Mouse (Mus musculus) skeletal muscle tissue, adult 2 months (tissue): ENCODE data around the gene Gm20388.
"Not testable (repeated sequence)": the region's sequence is repeated elsewhere in the genome, so short reads cannot be mapped to it uniquely, and the experiment has no call there.

Experiments
- DNase-seq: peaks from one replicate; pipeline ENCODE4 v3.0.0-alpha.2; 2012; ENCODE audit warnings: low read depth, low spot score

The Gm20388 gene

DNA sequence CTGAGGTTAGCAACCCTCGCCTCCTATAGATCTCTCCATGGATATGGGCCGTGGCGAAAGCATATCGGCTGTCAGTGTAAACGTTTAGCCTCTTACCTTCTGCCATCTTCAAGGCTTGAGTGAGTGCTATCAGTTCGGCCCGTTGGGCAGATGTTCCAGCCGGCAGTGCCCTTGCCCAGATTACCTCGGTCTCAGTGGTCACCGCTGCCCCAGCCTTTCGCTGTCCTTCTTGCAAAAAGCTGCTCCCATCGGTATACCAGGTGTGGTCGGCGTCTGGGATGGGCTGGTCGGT, 3519.0 kb downstream of the Gm20388 start:
- DNase-seq = not testable (repeated sequence)

DNA sequence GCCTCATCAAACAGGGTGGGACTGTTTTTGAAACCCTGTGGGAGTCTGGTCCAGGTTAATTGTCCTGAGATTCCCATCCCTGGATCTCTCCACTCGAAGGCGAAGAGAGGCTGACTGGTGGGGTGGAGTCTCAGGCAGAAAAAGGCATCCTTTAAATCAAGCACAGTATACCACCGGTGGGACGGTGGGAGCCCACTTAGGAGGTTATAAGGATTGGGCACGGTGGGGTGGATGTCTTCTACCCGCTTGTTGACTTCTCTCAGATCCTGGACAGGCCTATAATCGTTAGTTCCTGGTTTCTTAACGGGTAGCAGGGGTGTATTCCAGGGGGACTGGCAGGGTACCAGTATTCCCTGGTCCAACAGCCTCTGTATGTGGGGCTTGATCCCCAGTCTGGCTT, 3520.3 kb downstream of the Gm20388 start:
- DNase-seq = not testable (repeated sequence)

DNA sequence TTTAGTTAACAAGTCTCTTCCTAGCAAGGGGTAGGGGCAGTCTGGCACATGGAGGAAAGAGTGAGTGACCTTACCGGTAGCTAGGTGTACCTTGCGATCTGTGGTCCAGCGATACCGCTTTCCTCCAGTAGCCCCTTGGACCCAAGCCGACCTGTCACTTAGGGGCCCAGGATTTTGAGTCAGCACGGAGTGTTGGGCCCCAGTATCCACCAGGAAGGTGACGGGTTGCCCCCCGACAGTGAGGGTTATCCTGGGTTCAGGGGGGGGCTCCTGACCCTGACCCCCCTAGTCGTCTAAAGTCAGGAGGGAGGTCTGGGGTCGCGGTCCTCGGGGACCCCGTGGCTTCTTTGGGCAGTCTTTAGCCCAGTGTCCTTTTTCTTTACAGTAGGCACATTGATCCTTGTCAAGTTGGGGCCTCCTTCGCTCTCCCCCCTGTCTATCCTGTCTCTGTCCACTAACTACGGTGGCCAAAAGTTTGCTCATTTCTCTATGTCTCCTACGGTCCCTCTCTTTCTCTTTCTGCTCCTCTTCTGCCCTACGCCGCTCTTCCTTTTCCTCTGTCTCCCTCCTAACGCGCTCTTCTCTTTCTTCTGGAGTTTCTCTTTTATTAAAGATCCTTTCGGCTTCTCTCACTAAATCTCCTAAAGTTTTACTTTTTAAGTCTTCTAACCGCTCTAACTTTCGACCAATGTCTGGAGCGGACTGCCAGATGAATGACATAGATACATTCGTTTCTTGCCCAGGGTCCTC, 3521.2 kb downstream of the Gm20388 start:
- DNase-seq = no peak

DNA sequence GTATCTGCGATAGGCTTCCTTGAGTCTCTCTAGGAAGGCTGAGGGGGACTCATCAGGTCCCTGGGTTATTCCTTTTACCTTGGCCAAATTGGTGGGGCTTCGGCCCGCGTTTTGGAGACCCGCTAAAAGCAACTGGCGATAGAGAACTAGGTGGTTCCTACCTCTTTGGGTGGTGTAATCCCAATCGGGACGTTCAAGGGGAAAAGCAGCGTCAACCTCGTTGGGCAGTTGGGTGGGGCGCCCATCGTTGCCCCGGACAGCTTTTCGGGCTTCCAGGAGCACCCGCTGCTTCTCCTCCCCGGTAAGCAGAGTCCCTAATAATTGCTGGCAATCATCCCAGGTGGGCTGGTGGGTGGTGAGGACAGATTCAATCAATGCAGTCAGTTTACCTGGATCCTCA, 3521.7 kb downstream of the Gm20388 start:
- no peak for DNase-seq

DNA sequence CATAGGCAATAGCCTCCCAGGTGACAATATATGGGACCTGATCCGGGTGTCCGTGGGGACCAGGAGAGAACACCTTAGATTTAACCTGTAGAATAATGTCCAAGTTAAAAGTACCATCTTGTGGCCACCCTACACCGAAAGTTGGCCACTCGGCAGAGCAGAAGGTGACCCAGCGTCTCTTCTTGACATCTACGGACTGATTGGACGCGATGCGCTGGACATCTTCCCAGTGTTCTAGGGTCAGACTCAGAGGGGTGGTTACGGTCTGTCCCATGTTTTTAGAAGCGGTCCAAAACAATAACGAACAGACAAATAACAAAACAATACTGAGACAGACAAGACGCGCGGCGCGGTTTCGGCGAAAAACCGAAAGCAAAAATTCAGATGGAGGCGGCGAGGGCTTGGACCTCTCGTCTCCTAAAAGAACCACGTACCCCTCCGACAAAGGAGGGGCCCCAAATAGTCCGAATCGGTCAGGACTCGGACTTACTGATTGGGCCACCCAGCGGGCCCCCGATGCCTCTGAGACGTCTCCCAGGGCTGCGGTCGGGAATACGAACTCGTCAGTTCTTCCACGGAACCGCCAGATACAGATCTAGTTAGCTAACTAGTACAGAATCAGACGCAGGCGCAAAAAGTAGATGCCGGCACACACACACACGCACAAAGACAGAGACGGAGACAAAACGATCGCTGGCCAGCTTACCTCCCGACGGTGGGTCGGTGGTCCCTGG, 3522.8 kb downstream of the Gm20388 start:
- DNase-seq = not testable (repeated sequence)

DNA sequence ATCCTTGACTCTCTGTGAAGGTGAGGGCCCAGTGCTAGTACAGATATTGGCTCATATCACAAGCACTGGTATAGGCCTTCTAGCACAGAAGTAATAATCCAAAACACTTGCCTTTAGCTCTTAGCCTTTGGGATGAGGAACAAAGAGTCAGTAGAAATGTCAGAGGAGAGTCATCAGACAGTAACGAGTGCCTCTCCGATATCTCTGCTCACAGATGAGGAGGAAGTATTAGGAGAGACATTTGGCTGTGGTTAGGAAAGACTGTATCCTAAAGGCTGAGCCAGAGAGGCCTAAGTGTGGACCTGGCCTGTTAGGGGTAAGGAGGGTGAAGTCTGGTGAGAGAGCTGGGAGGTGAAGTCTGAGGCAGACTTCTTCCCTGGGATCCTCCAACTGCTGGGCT, 3531.1 kb downstream of the Gm20388 start:
- DNase-seq = no peak

DNA sequence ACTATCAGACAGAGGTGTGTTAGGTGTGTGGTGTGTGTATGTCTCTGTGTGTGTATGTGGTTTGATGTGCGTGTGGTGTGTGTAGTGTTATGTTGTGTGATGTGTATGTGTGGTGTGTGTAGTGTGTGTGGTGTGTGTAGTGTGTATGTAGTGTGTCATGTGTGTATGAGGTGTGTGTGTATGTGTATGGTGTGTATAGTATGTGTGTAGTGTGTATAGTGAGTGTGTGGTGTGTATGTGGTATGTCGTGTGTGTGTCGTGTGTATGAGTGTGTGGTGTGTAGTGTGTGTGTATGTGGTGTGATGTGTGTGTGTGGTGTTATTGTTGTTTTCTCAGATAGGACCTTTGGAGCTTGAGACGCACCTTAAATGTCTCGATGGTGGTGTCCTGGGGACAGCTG, 3531.7 kb downstream of the Gm20388 start:
- DNase-seq = no peak

DNA sequence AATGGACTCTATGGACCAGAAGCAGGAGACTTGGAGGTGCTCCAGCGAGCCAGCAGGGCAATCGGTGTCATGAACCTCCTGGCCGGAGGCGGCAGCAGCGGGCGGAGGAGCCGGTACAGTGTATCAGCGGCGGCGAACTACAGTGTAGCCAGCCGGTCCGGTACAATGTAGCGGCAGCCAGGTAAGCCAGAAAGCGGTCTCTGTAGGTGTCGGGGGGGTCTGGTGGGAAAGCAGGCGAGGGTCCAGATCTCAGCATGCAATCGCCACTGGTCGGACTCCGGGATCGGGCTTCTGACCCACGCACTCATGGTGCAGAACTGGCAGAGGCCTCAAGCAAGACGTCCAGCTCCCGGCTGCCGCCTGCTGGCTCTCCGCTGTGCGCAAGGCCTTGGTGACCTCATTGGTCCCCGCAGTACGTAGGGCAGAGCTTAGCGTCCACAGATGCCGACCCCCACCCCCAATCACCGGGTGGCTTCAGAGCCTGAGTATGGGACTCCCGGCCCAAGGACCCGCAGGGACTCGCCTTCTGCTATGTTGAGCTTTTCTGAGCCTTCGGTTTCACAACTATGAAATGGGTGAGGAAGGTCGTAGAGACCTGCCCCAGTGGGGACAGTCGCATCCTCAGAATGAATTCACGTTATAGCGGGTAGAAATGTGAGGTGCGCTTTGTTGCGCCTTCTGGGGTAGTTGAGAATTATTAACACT, 3532.4 kb downstream of the Gm20388 start:
- peak; percentile 77 for DNase-seq

DNA sequence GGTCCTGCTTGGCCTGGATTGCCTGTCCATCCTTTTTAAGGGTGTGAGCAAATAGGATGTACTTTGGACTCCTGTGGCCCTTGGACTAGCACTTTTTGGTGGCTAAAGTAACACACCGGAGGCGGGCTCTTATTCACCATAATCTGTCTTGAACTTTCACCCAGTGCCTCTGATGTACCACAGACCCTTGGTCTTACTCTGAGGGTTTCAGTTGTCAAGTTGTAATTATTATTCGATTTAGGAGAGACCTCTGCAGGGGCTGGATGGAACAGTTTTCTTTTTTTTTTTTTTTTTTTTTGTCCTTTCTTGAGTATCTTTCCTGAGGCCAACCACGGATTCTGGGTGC, 3532.9 kb downstream of the Gm20388 start:
- DNase-seq = no peak

DNA sequence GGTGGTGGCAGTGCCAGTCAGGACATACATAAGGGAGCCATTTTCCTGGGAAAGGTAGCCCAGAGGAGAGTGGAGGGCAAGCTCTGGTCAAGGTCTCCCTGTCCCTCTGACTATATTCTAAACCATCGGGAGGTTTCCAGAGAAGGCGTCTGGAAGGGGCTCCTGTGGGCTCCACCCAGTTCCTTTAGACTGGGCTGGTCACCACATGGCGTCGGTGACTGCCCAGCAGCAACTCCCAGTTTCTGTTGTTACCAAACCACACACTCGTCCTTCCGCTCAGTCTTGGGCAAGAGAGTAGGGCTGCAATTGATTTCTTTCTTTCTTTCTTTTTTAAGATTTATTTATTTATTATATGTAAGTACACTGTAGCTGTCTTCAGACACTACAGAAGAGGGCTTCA, 3533.5 kb downstream of the Gm20388 start:
- DNase-seq = no peak

DNA sequence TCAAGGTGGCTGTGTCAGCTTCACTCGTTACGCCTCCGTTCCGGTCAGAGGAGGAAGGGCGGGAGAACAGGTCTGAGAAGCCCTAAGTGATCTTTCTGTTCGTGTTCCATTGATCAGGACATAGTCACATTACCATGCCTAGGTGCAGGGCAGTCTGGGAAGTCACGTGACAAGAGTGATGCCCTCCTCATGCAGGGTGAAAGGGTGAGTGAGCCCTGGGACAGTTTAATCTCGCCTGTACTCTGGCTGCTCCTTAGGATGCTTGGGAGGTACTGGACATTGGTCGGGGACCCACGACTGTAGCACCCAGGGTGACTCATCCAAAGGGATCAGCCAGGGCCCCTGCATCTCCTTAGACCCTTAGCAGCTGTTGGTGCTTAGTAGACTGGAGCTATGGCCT, 3535.3 kb downstream of the Gm20388 start:
- DNase-seq = no peak

DNA sequence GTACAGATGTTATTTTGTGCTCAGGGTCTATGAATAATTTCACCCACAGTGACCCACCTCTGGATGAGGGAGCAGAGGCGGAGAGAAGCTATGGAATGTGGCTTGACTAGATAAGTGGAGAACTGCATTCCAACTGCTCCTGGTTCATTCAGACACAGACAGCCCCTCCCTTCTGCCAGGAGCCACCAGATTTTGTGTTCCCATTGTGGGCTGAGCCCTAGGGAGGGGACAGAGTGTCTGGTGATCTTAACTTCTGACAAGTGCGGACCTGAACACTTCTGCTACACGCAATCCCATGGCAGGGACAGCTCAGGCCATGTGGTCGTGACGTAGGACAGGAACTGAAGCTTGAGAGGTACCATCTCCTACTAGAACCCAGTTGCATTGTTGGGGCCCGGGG, 3536.2 kb downstream of the Gm20388 start:
- no peak for DNase-seq

DNA sequence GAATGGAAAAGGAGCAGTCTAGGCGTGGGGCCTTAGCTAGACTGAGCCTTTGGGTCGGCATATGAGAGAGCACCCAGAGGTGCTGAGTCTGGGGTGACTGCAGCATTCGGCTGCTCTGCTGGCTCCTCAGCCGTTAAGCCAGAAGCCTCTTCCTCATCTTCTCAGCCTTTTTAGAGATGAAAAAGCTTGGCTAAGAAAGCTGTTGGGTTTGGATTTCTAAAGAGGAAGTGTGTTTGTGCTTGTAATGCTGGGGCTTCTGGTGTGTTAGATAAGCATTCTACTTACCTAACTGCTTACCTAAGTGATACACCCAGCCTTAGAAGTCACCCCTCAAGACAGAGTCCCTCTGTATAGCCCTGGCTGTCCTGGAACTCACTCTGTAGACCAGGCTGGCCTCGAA, 3540.1 kb downstream of the Gm20388 start:
- no peak for DNase-seq

DNA sequence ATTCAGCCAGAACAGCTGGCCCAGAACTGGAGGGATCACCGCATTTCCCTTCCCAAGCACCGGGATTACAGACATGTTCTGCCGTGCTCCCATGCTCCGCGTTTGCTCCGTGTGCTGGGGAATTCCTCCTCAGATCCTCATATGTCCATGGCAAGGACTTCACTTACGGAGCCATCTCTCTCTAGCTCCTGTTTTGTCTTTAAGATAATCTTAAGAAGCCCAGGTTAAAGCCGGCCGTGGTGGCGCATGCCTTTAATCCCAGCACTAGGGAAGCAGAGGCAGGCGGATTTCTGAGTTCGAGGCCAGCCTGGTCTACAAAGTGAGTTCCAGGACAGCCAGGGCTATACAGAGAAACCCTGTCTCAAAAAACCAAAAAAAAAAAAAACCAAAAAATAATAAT, 3541.1 kb downstream of the Gm20388 start:
- not testable (repeated sequence) for DNase-seq

DNA sequence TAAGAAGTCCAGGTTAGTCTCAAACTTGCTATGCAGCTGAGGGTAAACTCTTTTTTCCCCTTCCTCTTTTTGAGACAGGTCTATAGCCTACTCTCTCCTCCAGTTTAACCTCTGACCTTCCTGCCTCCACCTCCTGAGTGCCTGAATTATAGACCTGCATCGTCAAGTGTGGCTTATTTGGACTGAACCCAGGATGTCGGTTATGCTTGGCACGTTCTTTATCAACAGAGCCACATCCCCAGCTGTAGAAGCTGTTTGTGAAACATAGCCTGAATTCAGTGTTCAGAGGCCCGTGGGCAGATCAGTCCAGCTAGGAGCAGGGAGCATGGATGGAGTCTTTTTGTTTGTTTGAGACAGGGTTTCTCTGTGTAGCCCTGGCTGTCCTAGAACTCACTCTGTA, 3541.5 kb downstream of the Gm20388 start:
- DNase-seq = no peak

DNA sequence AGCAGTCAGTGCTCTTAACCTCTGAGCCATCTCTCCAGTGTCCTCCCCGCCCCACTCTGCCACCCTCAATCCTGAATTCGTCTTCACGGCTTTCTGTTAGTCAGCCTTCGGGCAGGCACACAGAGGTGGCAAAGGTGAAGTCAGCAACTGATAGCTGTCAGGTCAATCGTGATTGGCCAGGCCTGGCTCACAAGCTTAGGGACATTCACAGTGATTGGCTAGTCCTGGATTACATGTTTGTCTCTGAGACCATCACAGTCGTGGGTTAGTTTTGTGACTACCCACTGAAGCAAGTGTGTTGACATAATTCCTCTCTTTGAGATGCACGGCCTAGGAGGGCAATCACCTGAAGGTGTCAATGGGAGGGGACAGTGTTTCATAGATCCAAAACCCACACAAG, 3542.7 kb downstream of the Gm20388 start:
- no peak for DNase-seq

DNA sequence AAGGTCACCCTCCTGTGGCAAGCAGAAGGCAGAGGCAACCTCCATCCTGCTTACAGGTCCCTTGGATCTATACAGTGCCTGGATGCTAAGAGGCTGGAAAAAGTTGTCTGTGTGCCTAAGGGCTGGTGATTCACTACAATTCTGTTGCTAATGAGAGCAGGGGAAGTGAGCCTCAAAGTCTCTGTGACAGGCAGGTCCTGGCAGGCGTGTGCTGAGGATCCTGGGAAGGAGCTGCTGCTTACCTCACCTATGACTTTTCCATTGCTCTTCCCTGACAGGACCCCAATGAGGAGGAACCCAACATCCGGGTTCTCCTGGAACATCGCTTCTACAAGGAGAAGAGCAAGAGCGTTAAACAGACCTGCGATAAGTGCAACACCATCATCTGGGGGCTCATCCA, 3543.3 kb downstream of the Gm20388 start:
- DNase-seq = no peak

DNA sequence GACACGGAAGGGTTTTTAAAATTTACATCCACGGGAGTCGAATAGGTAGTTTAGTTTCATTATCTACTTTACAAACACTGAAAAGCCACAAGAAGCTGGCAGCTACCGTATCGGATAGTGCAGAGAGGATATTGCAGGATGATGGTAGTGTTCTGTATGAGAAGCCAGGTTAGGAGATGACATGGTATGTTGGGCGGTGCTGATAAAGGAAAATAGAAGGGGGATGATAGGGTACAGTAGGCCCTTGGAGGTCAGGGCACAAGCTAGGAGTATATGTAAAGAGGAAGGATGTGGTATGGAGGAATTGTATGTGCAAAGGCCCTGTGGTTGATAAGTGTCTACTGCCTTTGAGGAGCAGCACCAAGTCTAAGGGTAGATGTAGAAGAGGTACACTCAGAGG, 3543.9 kb downstream of the Gm20388 start:
- DNase-seq = no peak

DNA sequence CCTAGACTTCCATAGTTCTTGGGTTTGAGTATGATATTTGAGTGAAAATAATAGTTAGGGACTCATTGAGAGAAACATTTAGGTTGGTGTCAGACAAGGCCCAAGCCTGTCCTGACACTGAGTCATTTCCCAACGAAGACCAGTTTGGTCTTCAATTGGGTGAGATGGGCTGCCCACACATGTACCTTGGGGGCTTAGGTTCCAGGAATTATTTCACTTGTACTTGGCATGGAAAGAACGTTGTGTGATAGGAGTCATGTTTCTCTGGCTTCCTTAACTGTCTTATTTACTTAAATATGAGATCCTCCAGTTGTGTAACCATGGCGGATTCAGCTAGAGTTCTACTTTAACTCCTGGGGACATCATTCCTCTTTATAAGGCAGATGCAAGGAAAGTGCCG, 3553.0 kb downstream of the Gm20388 start:
- no peak for DNase-seq

DNA sequence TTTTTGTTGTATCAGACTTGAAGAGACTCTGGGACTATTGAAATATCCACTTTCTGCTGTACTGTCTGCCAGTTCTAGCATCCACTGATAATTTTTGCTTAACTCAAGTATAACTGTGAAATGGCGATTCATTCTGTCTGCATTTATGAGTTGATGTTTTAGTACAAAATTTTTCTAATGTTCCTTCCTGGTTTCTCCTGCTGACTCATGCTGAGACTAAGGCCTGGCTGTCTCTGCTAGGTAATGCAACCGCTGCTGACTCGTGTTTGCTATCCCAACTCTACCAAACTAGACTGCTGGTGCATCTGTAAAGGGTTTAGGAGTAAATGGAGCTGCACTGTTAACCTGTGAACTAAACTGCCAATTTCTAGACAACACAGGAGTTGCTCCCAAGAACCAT, 3556.8 kb downstream of the Gm20388 start:
- DNase-seq = no peak

DNA sequence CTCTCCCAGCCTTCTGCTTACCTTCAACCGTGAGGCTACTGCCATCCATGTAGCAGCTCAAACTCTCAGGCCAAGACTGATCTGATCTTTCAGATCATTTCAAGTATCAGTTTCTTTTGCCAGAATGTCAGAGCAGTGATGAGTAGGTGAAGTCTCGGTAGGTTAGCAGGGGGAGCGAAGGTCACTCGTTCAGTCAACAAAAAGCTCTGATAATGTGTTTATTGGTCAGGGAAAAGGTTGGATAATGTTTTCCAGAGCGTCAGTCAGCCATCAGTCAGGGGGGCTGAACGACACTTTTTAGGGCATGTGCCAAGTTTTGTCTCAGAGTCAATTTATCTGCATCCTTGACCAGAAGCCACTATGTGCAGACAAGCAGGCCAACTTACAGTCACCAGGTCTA, 3562.3 kb downstream of the Gm20388 start:
- DNase-seq = not testable (repeated sequence)

DNA sequence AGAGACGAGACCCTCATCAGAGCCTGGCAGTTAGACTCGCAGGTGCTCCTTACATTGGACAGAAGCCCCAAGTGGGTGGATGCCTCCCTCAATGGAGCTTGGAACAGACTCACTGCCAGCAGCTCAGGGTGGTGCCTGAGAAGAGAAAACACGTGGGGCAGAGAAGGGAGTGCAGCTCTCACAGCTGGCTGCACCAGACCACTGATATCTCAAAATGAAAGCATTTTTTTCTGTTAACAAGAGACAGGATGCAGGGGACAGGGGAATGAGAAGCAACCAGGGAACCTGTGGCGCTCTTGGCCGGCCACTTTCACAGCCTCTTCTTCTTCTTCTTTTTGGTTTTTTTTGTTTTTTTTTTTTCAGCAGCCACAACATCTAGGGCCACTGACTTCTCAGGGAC, 3563.9 kb downstream of the Gm20388 start:
- DNase-seq = not testable (repeated sequence)
